Mouse (Mus musculus) liver, postnatal 0 days (tissue): ENCODE results near the gene Toe1.

Source experiments
- CTCF ChIP-seq: sonication (generic); IDR thresholded peaks from 2 replicates; pipeline ENCODE4 v1.5.1; 2016; ENCODE audit warnings: antibody characterized with exemption, low read depth
- EP300 ChIP-seq: IDR thresholded peaks from 2 replicates; pipeline ENCODE4 v1.6.1; 2016; ENCODE audit warnings: antibody characterized with exemption, low read depth, mild to moderate bottlenecking

DNA sequence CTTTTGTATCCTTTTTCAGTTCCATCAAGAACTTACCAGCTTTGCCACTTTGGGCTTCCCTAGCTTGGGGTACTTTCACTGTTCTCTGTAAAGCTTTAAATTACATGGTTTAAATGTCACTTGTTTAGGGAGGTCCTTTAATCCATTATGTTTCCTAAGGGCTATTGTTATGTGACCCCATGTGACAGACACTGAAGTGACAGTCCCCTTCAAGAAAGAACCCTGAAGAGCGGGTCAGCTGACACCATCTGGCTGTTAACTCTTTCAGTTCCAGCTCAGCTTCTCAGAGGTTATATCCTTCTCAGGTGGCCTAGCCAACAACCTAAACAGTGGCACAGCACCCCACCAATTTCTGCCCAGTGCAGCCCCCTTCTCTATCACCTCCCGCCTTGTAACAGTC, 46.8 kb upstream of the Toe1 start:
- TF ChIP-seq CTCF = no peak
- TF ChIP-seq EP300 = no peak
